Mouse (Mus musculus) 3134 (cell line): ENCODE measurements around the gene Poc5.
A peak's percentile ranks its signal among the peaks of the same experiment; 100 is the strongest.

Source experiments
- DNase-seq: peaks from one replicate; pipeline ENCODE4 v3.0.0-alpha.2; 2011; ENCODE audit warnings: low spot score; ENCODE audit not compliant: insufficient read length; ENCODE audit errors: extremely low read depth

Gene Poc5

GRCm38 (mm10) chr13:96388042-96388888 lies at the start of gene Poc5:
Gene Poc5, plus strand, starts transcription at chr13:96388294.
- peak; percentile 89 for DNase-seq

GRCm38 (mm10) chr13:96341461-96341860 lies 46.6 kb upstream of the Poc5 start:
- no peak for DNase-seq

GRCm38 (mm10) chr13:96344778-96345177 lies 43.3 kb upstream of the Poc5 start:
- DNase-seq: no peak

GRCm38 (mm10) chr13:96346581-96346980 lies 41.5 kb upstream of the Poc5 start:
- no peak for DNase-seq

GRCm38 (mm10) chr13:96350207-96350606 lies 37.9 kb upstream of the Poc5 start:
- DNase-seq: no peak

- DNase-seq: peak; percentile 16
These were observed 36.8 kb upstream of the Poc5 start for GRCm38 (mm10) chr13:96351264-96351663.

- DNase-seq: no peak
These were observed 12.6 kb upstream of the Poc5 start for GRCm38 (mm10) chr13:96375519-96375918.

GRCm38 (mm10) chr13:96376871-96377270 lies 11.2 kb upstream of the Poc5 start:
- no peak for DNase-seq

- DNase-seq: no peak
These were observed 10.2 kb upstream of the Poc5 start for GRCm38 (mm10) chr13:96377883-96378282.

GRCm38 (mm10) chr13:96389301-96389700 lies 1.2 kb downstream of the Poc5 start:
- no peak for DNase-seq

- DNase-seq: no peak
These were observed 13.2 kb downstream of the Poc5 start for GRCm38 (mm10) chr13:96401251-96401650.

- DNase-seq: no peak
These were observed 17.4 kb downstream of the Poc5 start for GRCm38 (mm10) chr13:96405518-96405917.

- no peak for DNase-seq
These were observed 18.9 kb downstream of the Poc5 start for GRCm38 (mm10) chr13:96407040-96407439.

- DNase-seq: no peak
These were observed 20.7 kb downstream of the Poc5 start for GRCm38 (mm10) chr13:96408786-96409185.

- DNase-seq: no peak
These were observed 26.3 kb downstream of the Poc5 start for GRCm38 (mm10) chr13:96414384-96414783.

- no peak for DNase-seq
These were observed 28.3 kb downstream of the Poc5 start for GRCm38 (mm10) chr13:96416380-96416779.

GRCm38 (mm10) chr13:96417261-96417813 lies 29.2 kb downstream of the Poc5 start:
- no peak for DNase-seq

GRCm38 (mm10) chr13:96418487-96418886 lies 30.4 kb downstream of the Poc5 start:
- no peak for DNase-seq

GRCm38 (mm10) chr13:96421230-96421629 lies 33.1 kb downstream of the Poc5 start:
- DNase-seq: no peak

- no peak for DNase-seq
These were observed 36.6 kb downstream of the Poc5 start for GRCm38 (mm10) chr13:96424496-96425274.

GRCm38 (mm10) chr13:96426044-96426443 lies 38.0 kb downstream of the Poc5 start:
- no peak for DNase-seq
